Mouse (Mus musculus): Measurements from ENCODE around the gene Herc2. TPM values are rescaled to one million over a fixed set of nuclear protein-coding genes. Genes with fewer than 3 reads are reported as not detected.

Gene Herc2
- total RNA-seq, 2 experiments from 2014 or later = 139 to 154 TPM

GRCm38 (mm10) chr7:56191041-56191440 lies 141.0 kb downstream of the Herc2 start:
- no peak for DNase-seq (ENCODE audit: low spot score in 2 of 2)

- no peak for DNase-seq (ENCODE audit: low spot score in 2 of 2)
Measured at GRCm38 (mm10) chr7:56191661-56192060, 141.7 kb downstream of the Herc2 start.

- no peak for DNase-seq (ENCODE audit: low spot score in 2 of 2)
Measured at GRCm38 (mm10) chr7:56201483-56202218, 151.7 kb downstream of the Herc2 start.

- no peak for DNase-seq (ENCODE audit: low spot score in 2 of 2)
Measured at GRCm38 (mm10) chr7:56202843-56203242, 152.8 kb downstream of the Herc2 start.

GRCm38 (mm10) chr7:56203286-56203685 lies 153.3 kb downstream of the Herc2 start:
- no peak for DNase-seq (ENCODE audit: low spot score in 2 of 2)

- DNase-seq (ENCODE audit: low spot score in 2 of 2) = no peak
Measured at GRCm38 (mm10) chr7:56204877-56205276, 154.9 kb downstream of the Herc2 start.

GRCm38 (mm10) chr7:56220811-56221210 lies 170.8 kb downstream of the Herc2 start:
- DNase-seq (ENCODE audit: low spot score in 2 of 2) = no peak

- no peak for DNase-seq (ENCODE audit: low spot score in 2 of 2)
Measured at GRCm38 (mm10) chr7:56235794-56236423, 185.9 kb downstream of the Herc2 start.

- no peak for DNase-seq (ENCODE audit: low spot score in 2 of 2)
Measured at GRCm38 (mm10) chr7:56236617-56237016, 186.6 kb downstream of the Herc2 start.

- no peak for DNase-seq (ENCODE audit: low spot score in 2 of 2)
Measured at GRCm38 (mm10) chr7:56239543-56239942, 189.5 kb downstream of the Herc2 start, which contains the start of gene Oca2. Gene Oca2 (plus strand): TSS chr7:56239760.

GRCm38 (mm10) chr7:56254568-56254967 lies 204.6 kb downstream of the Herc2 start:
- DNase-seq (ENCODE audit: low spot score in 2 of 2) = no peak

GRCm38 (mm10) chr7:56257875-56258441 lies 208.0 kb downstream of the Herc2 start:
- peak in 1 of 2 experiments; percentile 12 for DNase-seq (ENCODE audit: low spot score in 2 of 2)

GRCm38 (mm10) chr7:56277506-56277905 lies 227.5 kb downstream of the Herc2 start:
- no peak for DNase-seq (ENCODE audit: low spot score in 2 of 2)

Other genes with a start within 250 kb of the Herc2 start
- 100 to 1,000 TPM; 119 to 121 TPM for gene Cyfip1, start 208.5 kb upstream of the Herc2 start, total RNA-seq (2021)
- gene Nipa2, start 87.7 kb upstream of the Herc2 start, total RNA-seq (2021) = 10 to 100 TPM; 63.0 to 63.3 TPM
- 10 to 100 TPM; 69.3 to 72.7 TPM for gene Nipa1, start 30.2 kb upstream of the Herc2 start, total RNA-seq (2021)
- 1 to 10 TPM in 1 of 2 experiments, under 1 TPM in 1; 0.81 to 1.2 TPM for gene Oca2, start 189.6 kb downstream of the Herc2 start, total RNA-seq (2021)

Data from layer of hippocampus, postnatal 14 days (tissue).